Mouse (Mus musculus) bone marrow macrophage, adult 2 months (primary cell): ENCODE measurements around the gene Akap9. TPM values are rescaled to one million over a fixed set of nuclear protein-coding genes. Genes with fewer than 3 reads are reported as not detected.

Source experiments
- H3K27ac ChIP-seq: 2 replicates; pipeline ENCODE4 v1.5.1; 2012; ENCODE audit warnings: low read depth, low read length; ENCODE audit not compliant: insufficient read depth
- H3K4me1 ChIP-seq: 2 replicates; pipeline ENCODE4 v1.6.1; 2012; ENCODE audit warnings: low read length; ENCODE audit not compliant: control insufficient read depth, insufficient read depth
- H3K4me3 ChIP-seq: 2 replicates; pipeline ENCODE4 v1.5.1; 2012; ENCODE audit warnings: mild to moderate bottlenecking, low read length, moderate library complexity; ENCODE audit not compliant: insufficient read depth
- CTCF ChIP-seq: IDR thresholded peaks from 2 replicates; pipeline ENCODE4 v1.5.1; 2012; ENCODE audit warnings: low read depth, mild to moderate bottlenecking, low read length, moderate library complexity
- POLR2A ChIP-seq: IDR thresholded peaks from 2 replicates; pipeline ENCODE4 v1.6.1; 2012; ENCODE audit warnings: mild to moderate bottlenecking, low read depth, low read length, borderline replicate concordance
- polyA plus RNA-seq: library from polyadenylated mRNA; stranded (reverse); fragments of >200 nt; gene quantifications from 2 replicates; pipeline ENCODE4 v1.2.4, GENCODE M21; 2012; ENCODE audit not compliant: missing spikeins, insufficient read depth, insufficient read length

Akap9 gene
- polyA plus RNA-seq, 1 experiment, result 23.3 TPM

DNA sequence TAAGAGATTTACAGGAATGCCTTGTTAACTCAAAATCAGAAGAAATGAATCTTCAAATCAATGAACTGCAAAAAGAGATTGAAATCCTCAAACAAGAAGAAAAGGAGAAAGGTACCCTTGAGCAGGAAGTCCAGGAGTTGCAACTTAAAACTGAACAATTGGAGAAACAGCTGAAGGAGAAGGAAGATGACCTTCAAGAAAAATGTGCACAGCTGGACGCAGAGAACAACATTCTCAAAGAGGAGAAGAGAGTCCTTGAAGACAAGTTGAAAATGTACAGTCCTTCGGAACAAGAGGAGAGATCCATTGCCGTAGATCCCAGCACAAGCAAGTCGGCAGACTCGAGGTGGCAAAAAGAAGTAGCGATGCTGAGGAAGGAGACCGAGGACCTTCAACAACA lies 33.4 kb downstream of the Akap9 start:
- Histone ChIP-seq H3K4me1 (peaks cover 8% of the 10 kb centered on the region), H3K27ac (no peak overlapping the region), H3K4me3 (no peak overlapping the region)
- TF ChIP-seq CTCF, result no peak

DNA sequence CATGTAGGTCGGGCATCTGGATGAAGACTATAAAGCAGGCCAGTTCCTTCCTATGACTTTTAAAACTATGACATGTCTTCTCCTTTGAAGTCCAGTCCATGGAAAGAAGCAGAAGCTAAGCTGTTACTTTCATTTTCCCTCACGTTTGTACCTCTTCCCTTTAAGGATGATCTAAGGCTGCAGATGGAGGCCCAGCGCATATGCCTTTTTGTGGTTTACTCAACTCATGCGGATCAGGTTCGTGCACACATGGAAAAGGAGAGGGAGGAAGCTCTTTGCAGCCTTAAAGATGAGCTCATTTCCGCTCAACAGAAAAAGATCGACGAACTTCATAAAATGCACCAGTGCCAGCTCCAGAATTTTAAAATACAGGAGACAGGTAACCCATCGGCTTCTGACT lies 40.6 kb downstream of the Akap9 start:
- Histone ChIP-seq H3K27ac (peak overlapping the region; percentile 27), H3K4me3 (peak overlapping the region; percentile 39), H3K4me1 (peaks cover 18% of the 10 kb centered on the region)
- TF ChIP-seq POLR2A (no peak), CTCF (no peak)

DNA sequence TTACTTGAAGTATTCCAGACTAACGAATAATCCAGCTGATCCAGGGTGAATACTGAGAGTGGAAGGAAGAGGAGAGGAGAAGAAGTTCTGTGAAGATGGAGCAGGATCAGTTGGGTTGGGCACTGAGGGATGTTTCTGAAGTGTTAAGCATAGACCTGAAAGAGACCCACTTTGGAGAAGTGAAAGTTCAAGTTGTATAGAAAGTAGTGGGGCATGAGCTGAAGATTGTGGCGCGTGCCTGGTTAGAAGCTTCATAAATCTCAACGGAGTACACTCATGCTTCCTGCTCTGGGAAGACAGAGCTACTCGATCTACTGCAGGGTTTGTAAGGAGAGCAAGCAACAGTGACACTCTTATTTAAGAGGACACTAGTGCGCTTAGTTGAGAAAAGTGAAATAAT lies 41.3 kb downstream of the Akap9 start:
- Histone ChIP-seq H3K27ac (peak overlapping the region; percentile 27), H3K4me3 (peak overlapping the region; percentile 39), H3K4me1 (peaks cover 21% of the 10 kb centered on the region)
- TF ChIP-seq POLR2A, result no peak
- no peak for TF ChIP-seq CTCF

DNA sequence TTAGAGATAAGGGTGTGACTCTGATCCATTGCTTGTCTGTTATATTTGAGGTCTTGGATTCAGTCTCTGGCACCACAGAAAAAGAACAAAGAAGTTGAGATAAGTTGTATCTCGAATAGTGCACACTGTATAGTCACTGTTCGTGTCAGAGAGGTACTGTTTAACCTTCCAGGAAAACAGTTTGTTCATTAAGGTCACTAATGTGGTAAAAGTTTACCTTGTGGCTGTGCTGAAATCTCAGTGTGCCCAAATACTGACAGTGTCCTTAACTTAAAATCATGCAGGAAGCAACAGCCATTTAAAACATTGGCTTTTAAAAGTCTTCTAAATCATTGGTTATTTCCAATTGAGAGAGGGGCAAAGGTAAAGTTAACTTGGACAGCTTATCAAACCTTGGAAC lies 43.1 kb downstream of the Akap9 start:
- Histone ChIP-seq H3K4me3 (no peak overlapping the region), H3K4me1 (peaks cover 21% of the 10 kb centered on the region), H3K27ac (no peak overlapping the region)
- no peak for TF ChIP-seq POLR2A

GRCm38 (mm10) chr5:3973764-3974163 lies 45.9 kb downstream of the Akap9 start:
- Histone ChIP-seq H3K4me1 (peaks cover 14% of the 10 kb centered on the region), H3K4me3 (no peak overlapping the region), H3K27ac (no peak overlapping the region)
- TF ChIP-seq CTCF (no peak), POLR2A (no peak)

DNA sequence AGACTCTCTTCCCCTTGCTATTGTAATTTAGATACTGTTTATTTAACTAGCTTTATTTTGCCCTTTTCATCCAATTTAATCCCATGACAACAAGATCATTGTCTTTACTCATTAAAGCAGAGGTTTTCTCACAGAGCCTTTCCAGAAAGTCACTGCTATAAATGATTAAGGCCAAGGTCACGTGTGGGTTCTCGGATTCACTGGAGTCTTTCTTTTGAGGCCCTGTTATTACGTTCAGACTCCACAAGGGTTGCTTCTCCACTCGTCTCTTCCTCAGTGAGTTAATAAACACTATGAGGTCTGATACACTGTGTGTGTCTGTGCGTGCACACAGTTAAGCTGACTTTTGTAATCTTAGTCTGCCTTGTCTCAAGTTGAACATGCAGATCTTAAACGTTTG lies 47.0 kb downstream of the Akap9 start:
- H3K27ac ChIP-seq, result no peak overlapping the region
- no peak overlapping the region for H3K4me3 ChIP-seq
- TF ChIP-seq CTCF (no peak), POLR2A (no peak)
- peaks cover 5% of the 10 kb centered on the region for H3K4me1 ChIP-seq

- Histone ChIP-seq H3K4me1 (peaks cover 5% of the 10 kb centered on the region), H3K4me3 (no peak overlapping the region), H3K27ac (no peak overlapping the region)
- no peak for TF ChIP-seq POLR2A
- no peak for TF ChIP-seq CTCF
Measured at GRCm38 (mm10) chr5:3976111-3976510, 48.3 kb downstream of the Akap9 start.

DNA sequence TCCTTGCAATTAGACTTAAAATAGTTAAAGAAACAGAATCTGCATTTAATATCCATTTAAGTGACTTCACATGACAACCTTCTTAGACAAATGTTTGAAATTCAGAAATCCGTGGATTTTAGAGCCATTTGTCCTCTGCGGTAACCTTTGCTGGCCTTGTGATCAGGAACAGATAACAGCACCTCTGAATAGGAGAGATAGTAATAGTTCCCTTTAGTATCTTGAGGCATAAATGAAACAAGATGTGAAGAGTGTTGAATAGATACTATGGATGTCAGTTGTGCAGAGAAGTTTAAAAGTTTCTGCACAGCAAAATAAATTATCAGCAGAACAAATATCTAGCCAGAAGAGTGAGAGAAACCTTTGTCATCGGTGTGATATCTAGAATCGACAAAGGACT lies 50.0 kb downstream of the Akap9 start:
- no peak overlapping the region for H3K27ac ChIP-seq

DNA sequence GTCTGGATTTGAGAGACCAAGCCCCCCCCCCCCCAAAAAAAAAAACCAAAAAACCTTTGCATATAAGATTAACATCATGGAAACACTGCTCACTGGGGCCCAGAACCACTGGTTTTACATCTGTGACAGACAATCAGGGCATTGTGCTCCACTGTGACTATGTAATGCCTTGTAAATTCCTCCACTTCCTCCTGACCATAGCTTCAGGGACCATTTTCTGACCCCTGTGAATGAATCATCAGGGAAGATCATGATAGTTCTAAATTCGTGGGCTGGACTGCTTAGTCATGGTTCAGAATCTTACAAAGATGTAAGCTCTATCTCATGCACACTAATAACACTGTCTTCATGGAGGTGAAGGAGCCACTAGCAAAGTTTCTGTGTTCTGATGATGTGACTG lies 61.8 kb downstream of the Akap9 start:
- no peak overlapping the region for H3K27ac ChIP-seq
- peaks cover 8% of the 10 kb centered on the region; the same call in 1 of the 2 replicates for H3K4me1 ChIP-seq
- TF ChIP-seq POLR2A (no peak), CTCF (no peak)
- H3K4me3 ChIP-seq, result no peak overlapping the region

More for the DNA sequence above, 50.0 kb downstream of the Akap9 start:
- H3K4me1 ChIP-seq, result peaks cover 5% of the 10 kb centered on the region
- no peak for TF ChIP-seq CTCF
- no peak for TF ChIP-seq POLR2A
- H3K4me3 ChIP-seq, result no peak overlapping the region

DNA sequence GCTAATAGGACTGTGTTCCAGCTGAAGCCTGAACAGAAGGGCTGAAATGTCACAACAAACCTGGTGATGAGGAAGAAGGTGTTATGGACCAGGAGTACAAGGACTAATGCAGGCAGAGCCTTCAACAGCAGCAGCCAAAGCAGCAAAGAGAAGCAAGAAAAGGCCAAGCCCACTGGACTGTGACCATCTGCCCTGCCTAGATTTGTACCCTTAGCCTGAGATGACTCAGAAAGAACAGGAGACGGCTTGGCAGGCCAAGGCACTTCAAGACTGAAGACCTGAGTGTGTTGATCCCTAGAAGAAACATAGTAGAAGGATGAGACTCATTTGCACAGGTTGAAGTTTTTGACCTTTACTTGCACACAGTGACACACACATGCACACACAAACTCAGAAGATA lies 62.6 kb downstream of the Akap9 start:
- H3K27ac ChIP-seq, result no peak overlapping the region
- H3K4me3 ChIP-seq, result no peak overlapping the region
- TF ChIP-seq CTCF (no peak), POLR2A (no peak)
- peaks cover 8% of the 10 kb centered on the region; the same call in 1 of the 2 replicates for H3K4me1 ChIP-seq

DNA sequence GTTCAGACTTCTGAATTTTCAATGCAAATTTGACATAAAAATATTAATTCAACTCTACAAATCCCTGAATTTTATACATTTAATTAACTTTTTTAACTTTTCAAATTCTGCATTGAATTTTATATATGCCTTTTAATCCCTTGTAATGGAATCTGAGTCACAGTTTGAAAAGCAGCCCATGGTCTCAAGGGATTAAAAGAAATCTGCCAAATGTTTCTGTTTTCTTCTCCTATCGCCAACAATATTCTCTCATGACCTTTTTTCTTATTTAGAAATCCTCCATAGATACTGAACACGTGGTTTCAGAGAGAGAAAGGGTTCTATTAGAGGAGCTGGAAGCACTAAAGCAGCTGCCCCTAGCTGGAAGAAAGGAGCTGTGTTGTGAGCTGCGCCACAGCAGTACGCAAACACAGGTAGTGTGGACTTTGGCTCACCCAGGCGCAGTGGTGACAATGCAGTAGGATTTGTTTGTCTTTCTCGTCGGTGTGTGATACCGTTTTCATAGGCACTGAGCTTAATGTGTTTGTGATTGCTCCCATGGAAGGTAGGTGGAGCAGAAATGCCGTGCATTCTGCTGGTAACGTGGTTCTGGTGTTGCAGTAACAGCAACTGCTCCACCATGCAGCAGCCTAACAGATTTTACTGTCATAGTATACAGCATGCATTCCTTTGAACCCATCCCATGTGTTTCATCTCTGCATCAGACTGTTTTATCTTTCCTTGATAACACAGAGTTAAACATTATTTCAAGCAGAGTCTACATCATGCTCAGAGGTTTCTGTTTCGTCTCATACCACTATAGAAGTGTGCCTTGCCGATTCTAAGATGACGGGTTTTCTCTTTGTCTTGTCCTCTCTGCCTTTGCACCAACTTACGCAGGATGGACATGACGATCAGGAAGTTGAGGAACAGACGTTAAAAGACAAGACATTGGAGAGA lies 76.9 kb downstream of the Akap9 start:
- Histone ChIP-seq H3K4me3 (no peak overlapping the region), H3K27ac (no peak overlapping the region), H3K4me1 (no peaks in the 10 kb centered on the region)
- TF ChIP-seq CTCF, result no peak
- TF ChIP-seq POLR2A, result no peak
